Mouse (Mus musculus) kidney, embryonic 14.5 days (tissue): ENCODE measurements around the gene Homer2. TPM values are rescaled to one million over a fixed set of nuclear protein-coding genes. Genes with fewer than 3 reads are reported as not detected.

Source experiments
- ATAC-seq: fragments of 200-750 bp; cut with Nextera tagmentation; 2 replicates; pipeline ENCODE4 v1.8.0; 2017; ENCODE audit warnings: moderate number of reproducible peaks, mild to moderate bottlenecking, moderate TSS enrichment, moderate library complexity; ENCODE audit not compliant: low FRiP score, low TSS enrichment
- H3K27ac ChIP-seq: fragments of 300-500 bp; sonication (generic); 2 replicates; pipeline ENCODE4 v1.5.1; 2014; ENCODE audit warnings: low read depth, mild to moderate bottlenecking, low read length, moderate library complexity, mixed read lengths
- H3K27me3 ChIP-seq: fragments of 300-500 bp; sonication (generic); 2 replicates; pipeline ENCODE4 v1.6.1; 2014; ENCODE audit warnings: mild to moderate bottlenecking, low read length; ENCODE audit not compliant: control insufficient read depth, insufficient read depth
- H3K36me3 ChIP-seq: fragments of 300-500 bp; sonication (generic); 2 replicates; pipeline ENCODE4 v1.6.1; 2014; ENCODE audit warnings: low read length, mixed read lengths; ENCODE audit not compliant: control insufficient read depth, insufficient read depth
- H3K4me1 ChIP-seq: fragments of 300-500 bp; sonication (generic); 2 replicates; pipeline ENCODE4 v1.6.1; 2014; ENCODE audit warnings: low read length, mixed read lengths; ENCODE audit not compliant: control insufficient read depth, insufficient read depth
- H3K4me2 ChIP-seq: fragments of 300-500 bp; sonication (generic); replicated peaks from 2 replicates; pipeline ENCODE4 v1.6.1; 2014; ENCODE audit warnings: low read depth, mild to moderate bottlenecking, low read length
- H3K4me3 ChIP-seq: fragments of 300-500 bp; sonication (generic); 2 replicates; pipeline ENCODE4 v1.5.1; 2014; ENCODE audit warnings: mild to moderate bottlenecking, low read length
- H3K9ac ChIP-seq: fragments of 300-500 bp; sonication (generic); 2 replicates; pipeline ENCODE4 v1.6.1; 2014; ENCODE audit warnings: low read depth, mild to moderate bottlenecking, low read length, moderate library complexity
- H3K9me3 ChIP-seq: fragments of 300-500 bp; sonication (generic); 2 replicates; pipeline ENCODE4 v1.6.1; 2016; ENCODE audit warnings: low read length; ENCODE audit not compliant: control insufficient read depth
- WGBS: fragments of 180-500 bp; shearing (Covaris S2); extraction: QIAGEN DNeasy Blood & Tissue Kit; methylation state at CpG from one replicate; pipeline ENCODE4 v1.1.7; 2014; 5-methylcytosine and 5-hydroxymethylcytosine counted together
- polyA plus RNA-seq: library from polyadenylated mRNA; unstranded; fragments of >200 nt; fragmentation: Nextera tagmentation; extraction: Ambion mirVana; gene quantifications from 2 replicates; pipeline ENCODE4 v1.2.1, GENCODE M21; 2014

The Homer2 gene
- polyA plus RNA-seq, 1 experiment from 2014 or later = 14.5 TPM

DNA sequence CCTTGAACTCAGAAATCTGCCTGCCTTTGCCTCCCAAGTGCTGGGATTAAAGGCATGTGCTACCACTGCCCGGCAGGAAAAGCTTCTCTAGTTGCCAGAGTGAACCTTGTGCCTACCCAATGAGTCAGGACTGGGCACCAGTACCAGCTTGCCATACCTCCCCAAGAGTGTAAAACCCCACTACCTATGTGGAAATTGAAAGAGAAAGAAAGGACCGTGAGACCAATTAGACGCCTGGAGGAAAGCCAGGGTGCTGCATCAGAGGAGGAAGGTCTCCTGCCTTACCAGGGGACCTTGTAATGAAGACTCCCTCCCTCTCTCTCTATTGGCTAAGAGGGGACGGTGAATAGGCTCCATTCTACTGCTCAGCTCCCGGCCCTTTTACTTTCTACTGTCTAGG lies 59.4 kb downstream of the Homer2 start:
- no peak overlapping the region for H3K4me2 ChIP-seq
- no peaks in the 10 kb centered on the region for H3K27me3 ChIP-seq
- H3K36me3 ChIP-seq = no peaks in the 10 kb centered on the region
- H3K27ac ChIP-seq = no peak overlapping the region
- no peaks in the 10 kb centered on the region for H3K9me3 ChIP-seq
- H3K4me3 ChIP-seq = no peak overlapping the region
- H3K4me1 ChIP-seq = no peaks in the 10 kb centered on the region
- 75% methylated on average over 5 of the region's 5 CpGs for WGBS
- no peak overlapping the region for H3K9ac ChIP-seq
- no peak for ATAC-seq

- Histone ChIP-seq H3K27me3 (no peaks in the 10 kb centered on the region), H3K27ac (no peak overlapping the region), H3K9ac (no peak overlapping the region), H3K9me3 (no peaks in the 10 kb centered on the region), H3K4me2 (no peak overlapping the region), H3K4me1 (no peaks in the 10 kb centered on the region), H3K4me3 (no peak overlapping the region), H3K36me3 (no peaks in the 10 kb centered on the region)
- 61% methylated on average over 7 of the region's 7 CpGs for WGBS
- no peak for ATAC-seq
Measured at GRCm38 (mm10) chr7:81644551-81645235, 62.6 kb downstream of the Homer2 start.

- Histone ChIP-seq H3K4me3 (no peak overlapping the region), H3K36me3 (no peaks in the 10 kb centered on the region), H3K9ac (no peak overlapping the region), H3K9me3 (no peaks in the 10 kb centered on the region), H3K4me2 (no peak overlapping the region), H3K27ac (no peak overlapping the region), H3K27me3 (no peaks in the 10 kb centered on the region), H3K4me1 (no peaks in the 10 kb centered on the region)
- ATAC-seq = no peak
- 76% methylated on average over 6 of the region's 6 CpGs for WGBS
Measured at GRCm38 (mm10) chr7:81641101-81641500, 66.2 kb downstream of the Homer2 start.

DNA sequence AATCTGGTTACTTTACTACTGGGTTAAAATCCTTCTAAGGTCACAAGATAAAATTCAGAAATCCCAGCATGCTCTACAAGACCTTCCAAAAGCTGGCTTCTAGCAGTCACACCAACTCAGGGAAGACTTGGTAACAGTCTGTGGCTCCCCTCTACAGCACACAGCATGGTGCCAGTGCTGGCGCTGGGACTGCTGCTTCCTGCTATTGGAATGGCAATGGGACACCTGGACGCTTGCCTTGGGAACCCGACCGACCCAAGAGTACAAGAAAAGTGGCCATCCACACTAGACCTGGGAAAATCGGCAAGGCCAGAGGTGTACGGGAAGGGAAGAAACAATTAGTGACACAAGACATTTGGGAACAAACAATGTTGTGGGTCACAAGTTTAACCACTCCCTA lies 74.7 kb downstream of the Homer2 start:
- Histone ChIP-seq H3K9me3 (no peaks in the 10 kb centered on the region), H3K9ac (no peak overlapping the region), H3K36me3 (no peaks in the 10 kb centered on the region), H3K27me3 (no peaks in the 10 kb centered on the region), H3K4me2 (no peak overlapping the region), H3K4me1 (no peaks in the 10 kb centered on the region), H3K4me3 (no peak overlapping the region), H3K27ac (no peak overlapping the region)
- WGBS = 83% methylated on average over 6 of the region's 6 CpGs
- ATAC-seq = no peak

DNA sequence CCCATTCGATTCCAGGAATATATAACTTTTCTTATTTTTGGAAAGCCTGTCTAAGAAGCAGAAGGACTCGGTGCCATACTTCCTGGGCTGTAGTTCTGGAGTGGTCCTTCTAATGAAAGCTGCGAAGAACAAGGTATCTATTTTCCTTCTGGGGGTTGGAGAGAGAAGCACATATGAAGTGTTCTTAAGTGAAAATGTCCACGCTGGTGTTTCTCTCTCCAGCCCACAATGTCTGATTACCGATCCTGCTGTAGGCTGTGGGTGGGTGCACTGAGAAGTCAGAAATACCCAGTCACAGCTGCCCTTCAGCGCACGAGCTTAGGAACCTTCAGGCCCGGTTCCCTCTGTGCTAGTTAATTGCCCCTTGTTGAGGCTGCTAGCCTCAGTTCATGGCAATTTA lies 76.1 kb downstream of the Homer2 start:
- no peak for ATAC-seq
- H3K27ac ChIP-seq = no peak overlapping the region
- peaks cover 3% of the 10 kb centered on the region for H3K9me3 ChIP-seq
- H3K4me1 ChIP-seq = no peaks in the 10 kb centered on the region
- WGBS = 82% methylated on average over 8 of the region's 8 CpGs
- H3K27me3 ChIP-seq = no peaks in the 10 kb centered on the region
- no peak overlapping the region for H3K4me3 ChIP-seq
- H3K36me3 ChIP-seq = no peaks in the 10 kb centered on the region
- H3K4me2 ChIP-seq = no peak overlapping the region
- H3K9ac ChIP-seq = no peak overlapping the region

GRCm38 (mm10) chr7:81626460-81626859 lies 80.9 kb downstream of the Homer2 start:
- ATAC-seq = no peak
- Histone ChIP-seq H3K4me3 (no peak overlapping the region), H3K9ac (no peak overlapping the region), H3K4me2 (no peak overlapping the region), H3K9me3 (peaks cover 5% of the 10 kb centered on the region), H3K36me3 (no peaks in the 10 kb centered on the region), H3K27ac (no peak overlapping the region), H3K4me1 (no peaks in the 10 kb centered on the region), H3K27me3 (no peaks in the 10 kb centered on the region)
- 85% methylated on average over 2 of the region's 2 CpGs for WGBS

- no peak for ATAC-seq
- WGBS = 87% methylated on average over 6 of the region's 6 CpGs
Measured at GRCm38 (mm10) chr7:81623767-81624166, 83.6 kb downstream of the Homer2 start.

GRCm38 (mm10) chr7:81622793-81623192 lies 84.5 kb downstream of the Homer2 start:
- Histone ChIP-seq H3K4me3 (no peak overlapping the region), H3K27me3 (no peaks in the 10 kb centered on the region), H3K4me2 (no peak overlapping the region), H3K27ac (no peak overlapping the region), H3K36me3 (no peaks in the 10 kb centered on the region), H3K9me3 (peaks cover 5% of the 10 kb centered on the region), H3K4me1 (no peaks in the 10 kb centered on the region), H3K9ac (no peak overlapping the region)
- 77% methylated on average over 4 of the region's 4 CpGs for WGBS
- no peak for ATAC-seq

More at GRCm38 (mm10) chr7:81623767-81624166, 83.6 kb downstream of the Homer2 start:
- Histone ChIP-seq H3K9ac (no peak overlapping the region), H3K4me2 (no peak overlapping the region), H3K27me3 (no peaks in the 10 kb centered on the region), H3K4me1 (no peaks in the 10 kb centered on the region), H3K9me3 (peaks cover 5% of the 10 kb centered on the region), H3K4me3 (no peak overlapping the region), H3K36me3 (no peaks in the 10 kb centered on the region), H3K27ac (no peak overlapping the region)

DNA sequence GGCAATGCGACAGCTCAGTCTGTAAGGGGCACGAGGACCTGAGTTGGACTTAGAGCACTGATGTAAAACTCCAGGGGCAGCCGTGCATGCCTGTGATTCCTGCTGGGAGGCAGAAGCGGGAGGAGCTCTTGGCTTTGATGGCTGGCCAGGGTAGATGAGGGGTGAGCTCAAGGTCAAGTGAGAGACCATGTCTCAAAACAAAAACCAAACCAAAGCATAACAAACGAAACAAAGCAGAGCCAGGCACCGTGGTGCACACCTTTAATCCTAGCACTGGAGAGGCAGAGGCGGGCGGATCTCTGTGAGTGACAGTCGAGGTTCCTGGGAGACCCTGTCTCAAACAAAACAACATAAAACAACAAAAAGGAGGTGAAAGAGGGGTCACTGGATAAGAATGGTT lies 92.3 kb downstream of the Homer2 start:
- Histone ChIP-seq H3K27ac (no peak overlapping the region), H3K4me2 (no peak overlapping the region), H3K9ac (no peak overlapping the region), H3K9me3 (no peaks in the 10 kb centered on the region), H3K4me3 (no peak overlapping the region), H3K27me3 (no peaks in the 10 kb centered on the region), H3K4me1 (no peaks in the 10 kb centered on the region), H3K36me3 (no peaks in the 10 kb centered on the region; the same call in 1 of the 2 replicates)
- 73% methylated on average over 9 of the region's 9 CpGs for WGBS
- ATAC-seq = no peak
